Mouse (Mus musculus): ENCODE measurements around the gene Hydin. TPM values are rescaled to one million over a fixed set of nuclear protein-coding genes. Genes with fewer than 3 reads are reported as not detected.

The Hydin gene
- polyA plus RNA-seq, 2 experiments, result 0.01 TPM; not detected in 1

- ATAC-seq (ENCODE audit: low FRiP score, low read depth), result no peak
- Histone ChIP-seq H3K27ac (replicated peaks; ENCODE audit: low read depth, low read length) (no peak overlapping the region), H3K4me1 (ENCODE audit: control insufficient read depth, insufficient read depth, low read length) (no peaks in the 10 kb centered on the region; the same call in 1 of the 2 replicates), H3K9me3 (ENCODE audit: control insufficient read depth, low read length) (no peaks in the 10 kb centered on the region), H3K9ac (ENCODE audit: low read depth, low read length, severe bottlenecking) (no peak overlapping the region), H3K36me3 (ENCODE audit: control insufficient read depth, insufficient read depth, low read length) (peaks cover 41% of the 10 kb centered on the region), H3K4me2 (replicated peaks; ENCODE audit: low read depth, low read length, severe bottlenecking) (no peak overlapping the region), H3K27me3 (ENCODE audit: control insufficient read depth, insufficient read depth, low read length) (no peaks in the 10 kb centered on the region), H3K4me3 (replicated peaks; ENCODE audit: low read length) (no peak overlapping the region)
- no peak for TF ChIP-seq POLR2A (IDR thresholded peaks at IDR 0.05; ENCODE audit: borderline replicate concordance, extremely low read depth, insufficient read depth, insufficient read length)
- WGBS, result 90% methylated on average over 6 of the region's 6 CpGs
- DNase-seq (ENCODE audit: low spot score), result no peak
These were observed 369.4 kb downstream of the Hydin start for GRCm38 (mm10) chr8:110636182-110636581.

GRCm38 (mm10) chr8:110642331-110642730 is 375.6 kb downstream of the Hydin start:
- Histone ChIP-seq H3K4me3 (replicated peaks; ENCODE audit: low read length) (no peak overlapping the region), H3K36me3 (ENCODE audit: control insufficient read depth, insufficient read depth, low read length) (peaks cover 23% of the 10 kb centered on the region), H3K4me2 (replicated peaks; ENCODE audit: low read depth, low read length, severe bottlenecking) (no peak overlapping the region), H3K27ac (replicated peaks; ENCODE audit: low read depth, low read length) (no peak overlapping the region), H3K9ac (ENCODE audit: low read depth, low read length, severe bottlenecking) (no peak overlapping the region), H3K4me1 (ENCODE audit: control insufficient read depth, insufficient read depth, low read length) (no peaks in the 10 kb centered on the region), H3K27me3 (ENCODE audit: control insufficient read depth, insufficient read depth, low read length) (no peaks in the 10 kb centered on the region), H3K9me3 (ENCODE audit: control insufficient read depth, low read length) (no peaks in the 10 kb centered on the region)
- no peak for TF ChIP-seq POLR2A (IDR thresholded peaks at IDR 0.05; ENCODE audit: borderline replicate concordance, extremely low read depth, insufficient read depth, insufficient read length)
- DNase-seq (ENCODE audit: low spot score) (no peak), ATAC-seq (ENCODE audit: low FRiP score, low read depth) (no peak)
- WGBS, result 93% methylated on average over 5 of the region's 5 CpGs

GRCm38 (mm10) chr8:110643177-110643576 is 376.4 kb downstream of the Hydin start:
- no peak overlapping the region for H3K27ac ChIP-seq (replicated peaks; ENCODE audit: low read depth, low read length)
- no peaks in the 10 kb centered on the region for H3K27me3 ChIP-seq (ENCODE audit: control insufficient read depth, insufficient read depth, low read length)
- H3K36me3 ChIP-seq (ENCODE audit: control insufficient read depth, insufficient read depth, low read length), result peaks cover 22% of the 10 kb centered on the region
- DNase-seq (ENCODE audit: low spot score) (no peak), ATAC-seq (ENCODE audit: low FRiP score, low read depth) (no peak)
- no peak overlapping the region for H3K4me2 ChIP-seq (replicated peaks; ENCODE audit: low read depth, low read length, severe bottlenecking)
- TF ChIP-seq POLR2A (IDR thresholded peaks at IDR 0.05; ENCODE audit: borderline replicate concordance, extremely low read depth, insufficient read depth, insufficient read length), result no peak
- WGBS, result 69% methylated on average over 4 of the region's 4 CpGs
- no peaks in the 10 kb centered on the region for H3K9me3 ChIP-seq (ENCODE audit: control insufficient read depth, low read length)
- H3K4me3 ChIP-seq (replicated peaks; ENCODE audit: low read length), result no peak overlapping the region
- no peak overlapping the region for H3K9ac ChIP-seq (ENCODE audit: low read depth, low read length, severe bottlenecking)
- no peaks in the 10 kb centered on the region for H3K4me1 ChIP-seq (ENCODE audit: control insufficient read depth, insufficient read depth, low read length)

- no peak overlapping the region for H3K4me2 ChIP-seq (replicated peaks; ENCODE audit: low read depth, low read length, severe bottlenecking)
- H3K4me1 ChIP-seq (ENCODE audit: control insufficient read depth, insufficient read depth, low read length), result no peaks in the 10 kb centered on the region
- DNase-seq (ENCODE audit: low spot score) (no peak), ATAC-seq (ENCODE audit: low FRiP score, low read depth) (no peak)
- peaks cover 29% of the 10 kb centered on the region; the same call in 1 of the 2 replicates for H3K36me3 ChIP-seq (ENCODE audit: control insufficient read depth, insufficient read depth, low read length)
- 91% methylated on average over 4 of the region's 4 CpGs for WGBS
- no peak overlapping the region for H3K9ac ChIP-seq (ENCODE audit: low read depth, low read length, severe bottlenecking)
- H3K4me3 ChIP-seq (replicated peaks; ENCODE audit: low read length), result no peak overlapping the region
- no peaks in the 10 kb centered on the region for H3K9me3 ChIP-seq (ENCODE audit: control insufficient read depth, low read length)
- TF ChIP-seq POLR2A (IDR thresholded peaks at IDR 0.05; ENCODE audit: borderline replicate concordance, extremely low read depth, insufficient read depth, insufficient read length), result no peak
- H3K27ac ChIP-seq (replicated peaks; ENCODE audit: low read depth, low read length), result no peak overlapping the region
- H3K27me3 ChIP-seq (ENCODE audit: control insufficient read depth, insufficient read depth, low read length), result no peaks in the 10 kb centered on the region
These were observed 377.6 kb downstream of the Hydin start for GRCm38 (mm10) chr8:110644422-110644821.

- Histone ChIP-seq H3K27me3 (ENCODE audit: control insufficient read depth, insufficient read depth, low read length) (no peaks in the 10 kb centered on the region), H3K27ac (replicated peaks; ENCODE audit: low read depth, low read length) (no peak overlapping the region), H3K4me2 (replicated peaks; ENCODE audit: low read depth, low read length, severe bottlenecking) (no peak overlapping the region), H3K4me1 (ENCODE audit: control insufficient read depth, insufficient read depth, low read length) (no peaks in the 10 kb centered on the region), H3K9me3 (ENCODE audit: control insufficient read depth, low read length) (no peaks in the 10 kb centered on the region), H3K36me3 (ENCODE audit: control insufficient read depth, insufficient read depth, low read length) (peaks cover 29% of the 10 kb centered on the region; the same call in 1 of the 2 replicates), H3K9ac (ENCODE audit: low read depth, low read length, severe bottlenecking) (no peak overlapping the region), H3K4me3 (replicated peaks; ENCODE audit: low read length) (no peak overlapping the region)
- no peak for DNase-seq (ENCODE audit: low spot score)
- TF ChIP-seq POLR2A (IDR thresholded peaks at IDR 0.05; ENCODE audit: borderline replicate concordance, extremely low read depth, insufficient read depth, insufficient read length), result no peak
- 81% methylated on average over 2 of the region's 2 CpGs for WGBS
- ATAC-seq (ENCODE audit: low FRiP score, low read depth), result no peak
These were observed 378.1 kb downstream of the Hydin start for GRCm38 (mm10) chr8:110644901-110645300.

- no peak overlapping the region for H3K4me2 ChIP-seq (replicated peaks; ENCODE audit: low read depth, low read length, severe bottlenecking)
- H3K4me3 ChIP-seq (replicated peaks; ENCODE audit: low read length), result no peak overlapping the region
- TF ChIP-seq POLR2A (IDR thresholded peaks at IDR 0.05; ENCODE audit: borderline replicate concordance, extremely low read depth, insufficient read depth, insufficient read length), result no peak
- no peaks in the 10 kb centered on the region for H3K9me3 ChIP-seq (ENCODE audit: control insufficient read depth, low read length)
- H3K27me3 ChIP-seq (ENCODE audit: control insufficient read depth, insufficient read depth, low read length), result no peaks in the 10 kb centered on the region
- 92% methylated on average over 3 of the region's 3 CpGs for WGBS
- H3K9ac ChIP-seq (ENCODE audit: low read depth, low read length, severe bottlenecking), result no peak overlapping the region
- H3K4me1 ChIP-seq (ENCODE audit: control insufficient read depth, insufficient read depth, low read length), result no peaks in the 10 kb centered on the region
- H3K27ac ChIP-seq (replicated peaks; ENCODE audit: low read depth, low read length), result no peak overlapping the region
- ATAC-seq (ENCODE audit: low FRiP score, low read depth), result no peak
- no peak for DNase-seq (ENCODE audit: low spot score)
- peaks cover 26% of the 10 kb centered on the region; the same call in 1 of the 2 replicates for H3K36me3 ChIP-seq (ENCODE audit: control insufficient read depth, insufficient read depth, low read length)
These were observed 378.6 kb downstream of the Hydin start for GRCm38 (mm10) chr8:110645340-110645739.
